Mouse (Mus musculus) kidney, adult 2 months (tissue): ENCODE data around the gene Gm37240.

Source experiments
- CTCF ChIP-seq: fragments of 200-500 bp; conservative IDR thresholded peaks from 2 replicates; pipeline ENCODE4 v1.5.1; 2011; ENCODE audit warnings: low read depth, mild to moderate bottlenecking, control low read depth, low read length, moderate library complexity, mixed read lengths; ENCODE audit not compliant: insufficient read depth, insufficient read length
- POLR2A ChIP-seq: fragments of 200-500 bp; IDR thresholded peaks from one replicate; pipeline ENCODE4 v1.6.1; 2011; ENCODE audit warnings: low read depth, low read length, control low read depth

DNA sequence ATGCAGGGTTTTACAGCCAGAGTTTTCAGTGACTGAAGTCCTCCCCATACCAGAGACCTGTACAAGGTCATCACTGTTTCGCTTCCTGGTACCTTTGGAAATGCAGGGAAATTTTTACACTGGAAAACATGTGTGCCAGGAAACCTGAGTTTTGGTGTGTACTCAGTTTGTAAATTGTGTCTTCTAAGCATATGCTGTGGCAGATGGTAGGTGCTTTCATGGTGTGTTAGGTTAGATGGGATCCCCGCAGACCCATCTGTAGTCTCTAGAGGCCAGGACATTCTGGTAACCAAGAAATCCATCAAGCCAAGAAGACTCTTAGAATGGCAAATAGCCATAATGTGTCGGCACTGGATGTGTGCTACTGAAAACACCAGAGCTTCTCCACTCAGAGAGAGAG, 352.3 kb downstream of the Gm37240 start:
- TF ChIP-seq CTCF (no peak), POLR2A (no peak)
